Mouse (Mus musculus) myocyte (in vitro differentiated cells): ENCODE results near the gene Slc40a1.

Experiments
- CEBPB ChIP-seq: IDR thresholded peaks from 2 replicates; pipeline ENCODE4 v1.6.1; 2011; ENCODE audit warnings: mild to moderate bottlenecking, moderate library complexity; ENCODE audit not compliant: poor library complexity, insufficient read depth, severe bottlenecking
- MAX ChIP-seq: IDR thresholded peaks from one replicate; pipeline ENCODE4 v1.6.1; 2011; ENCODE audit warnings: low read depth, mild to moderate bottlenecking, control low read depth
- POLR2A ChIP-seq: IDR thresholded peaks from one replicate; pipeline ENCODE4 v1.6.1; 2011; ENCODE audit warnings: low read depth, mild to moderate bottlenecking, control low read depth, moderate library complexity; ENCODE audit not compliant: insufficient read length
- POLR2AphosphoS2 ChIP-seq: IDR thresholded peaks from one replicate; pipeline ENCODE4 v1.6.1; 2011; ENCODE audit warnings: low read depth, control low read depth; ENCODE audit not compliant: insufficient read length
- TCF12 ChIP-seq: IDR thresholded peaks from one replicate; pipeline ENCODE4 v1.6.1; 2011; ENCODE audit warnings: mild to moderate bottlenecking, control low read depth; ENCODE audit not compliant: poor library complexity, insufficient read depth, severe bottlenecking
- USF1 ChIP-seq: IDR thresholded peaks from one replicate; pipeline ENCODE4 v1.6.1; 2011; ENCODE audit warnings: low read depth, mild to moderate bottlenecking, control low read depth, moderate library complexity

DNA sequence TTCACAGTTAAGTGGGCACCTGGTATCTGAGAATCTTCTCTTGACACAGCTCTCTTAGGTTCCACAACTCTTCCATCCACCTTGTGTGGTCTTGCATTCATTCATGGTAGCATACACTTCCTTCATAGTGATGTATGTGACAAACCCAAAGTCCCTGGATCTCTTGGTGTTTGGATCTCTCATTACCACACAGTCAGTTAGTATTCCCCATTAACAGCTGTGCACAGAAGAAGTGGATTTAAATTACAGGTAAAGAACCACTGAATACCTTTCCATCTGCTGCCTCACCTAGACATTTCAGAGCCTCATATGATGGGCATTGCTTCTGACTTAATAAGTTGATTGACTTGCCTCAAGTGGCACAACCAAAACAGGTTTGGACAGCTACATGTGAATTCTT lies 36.1 kb downstream of the Slc40a1 start, which contains the start of gene Gm5269:
- no peak for TF ChIP-seq POLR2AphosphoS2
- no peak for TF ChIP-seq MAX
- no peak for TF ChIP-seq USF1
- no peak for TF ChIP-seq CEBPB
- no peak for TF ChIP-seq TCF12
- TF ChIP-seq POLR2A = no peak
